Mouse (Mus musculus) right cerebral cortex, adult 18-20 months (tissue): ENCODE data around the gene Wdr17.

ENCODE experiments used
- DNase-seq: peaks from one replicate; pipeline ENCODE4 v3.0.0; 2022; ENCODE audit warnings: mixed read lengths

The Wdr17 gene

DNA sequence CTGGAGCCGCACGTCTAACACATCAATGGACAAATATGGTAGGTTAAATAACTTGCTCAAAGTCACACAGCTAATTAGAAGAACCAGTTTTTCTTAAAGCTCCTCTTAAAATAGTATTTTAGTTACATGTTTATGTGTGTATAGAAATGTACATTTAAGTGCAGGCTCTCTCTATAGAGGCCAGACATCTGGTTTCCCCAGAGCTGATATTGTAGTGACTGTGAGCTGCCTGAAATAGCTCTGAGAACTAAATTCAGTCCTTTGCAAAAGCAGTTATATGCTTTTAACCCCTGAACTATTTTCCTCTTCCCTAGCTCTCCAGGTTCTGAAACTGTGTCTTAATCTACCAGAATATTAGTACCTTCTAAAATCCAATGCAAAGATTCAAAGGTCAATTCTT, 289.6 kb downstream of the Wdr17 start:
- DNase-seq = no peak

DNA sequence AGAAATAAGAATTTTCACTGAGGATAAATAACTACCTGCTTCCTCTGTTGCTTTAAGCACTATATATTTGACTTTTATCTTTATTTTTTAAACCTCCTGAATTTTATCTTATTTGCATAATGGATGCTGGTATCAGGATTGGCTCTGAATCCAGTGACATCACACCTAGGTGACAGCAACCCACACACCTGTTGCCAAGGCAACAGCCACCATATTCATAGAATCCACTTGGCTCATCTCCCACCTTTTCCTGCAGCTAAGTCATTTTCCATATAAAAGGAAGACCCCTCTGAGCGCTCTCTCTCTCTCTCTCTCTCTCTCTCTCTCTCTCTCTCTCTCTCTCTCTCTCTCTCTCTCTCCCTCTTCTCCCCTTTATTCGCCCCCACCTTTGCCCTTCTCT, 290.0 kb downstream of the Wdr17 start:
- no peak for DNase-seq

DNA sequence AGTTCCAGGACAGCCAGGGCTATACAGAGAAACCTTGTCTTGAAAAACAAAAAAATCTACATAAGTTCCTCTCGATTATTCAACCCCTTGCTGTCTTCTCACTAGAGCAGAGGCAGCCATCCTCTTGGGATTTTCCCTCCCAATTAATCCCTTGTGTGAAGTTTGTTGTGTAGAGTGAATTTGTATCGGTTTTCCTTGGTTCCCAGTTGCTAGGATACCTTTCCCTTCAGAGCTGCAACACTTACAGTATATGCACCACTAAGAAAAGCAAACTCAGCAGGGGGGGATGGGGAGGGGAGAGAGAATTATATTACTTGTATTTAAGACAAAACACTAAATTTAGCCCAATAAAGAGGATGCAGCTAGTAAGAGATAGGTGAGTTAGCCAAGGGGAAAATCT, 290.9 kb downstream of the Wdr17 start:
- DNase-seq = no peak

DNA sequence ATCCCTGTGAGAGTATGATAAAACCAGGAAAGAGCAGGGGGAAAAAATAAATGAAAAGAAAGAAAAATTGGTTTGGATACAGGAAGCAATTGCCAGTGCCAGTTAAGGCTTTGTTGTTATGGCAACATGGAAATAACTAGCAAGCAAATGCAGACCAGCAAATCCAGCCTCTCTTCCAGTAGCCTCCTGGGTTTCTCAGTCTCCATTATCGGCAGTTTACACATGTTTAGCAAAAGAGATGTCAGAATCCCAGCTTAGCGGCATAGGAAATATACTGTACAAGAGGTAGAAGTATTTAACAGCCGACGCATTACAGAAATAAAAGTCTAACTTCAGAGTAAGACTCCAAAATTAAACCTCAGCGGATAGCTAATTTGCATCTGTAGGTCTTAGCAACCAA, 292.4 kb downstream of the Wdr17 start:
- DNase-seq = no peak

DNA sequence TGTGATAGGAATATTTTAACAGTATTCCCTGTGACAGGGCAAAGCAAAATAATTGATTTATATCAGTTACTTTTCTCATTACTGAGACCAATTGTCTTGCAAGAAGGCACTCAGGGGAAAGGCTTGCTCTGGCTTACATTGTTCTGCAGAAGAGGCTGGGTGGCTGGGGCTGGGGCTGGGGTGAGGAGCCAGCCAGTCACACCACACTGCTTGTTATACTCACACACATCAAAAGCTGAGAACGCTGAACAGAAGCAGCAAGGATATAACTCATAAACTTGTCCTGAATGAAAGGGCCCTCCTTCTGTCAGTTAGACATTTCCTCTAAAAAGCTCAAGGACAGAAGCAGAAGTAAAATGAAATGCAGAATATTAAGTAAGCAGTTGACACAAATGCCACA, 304.1 kb downstream of the Wdr17 start:
- no peak for DNase-seq

DNA sequence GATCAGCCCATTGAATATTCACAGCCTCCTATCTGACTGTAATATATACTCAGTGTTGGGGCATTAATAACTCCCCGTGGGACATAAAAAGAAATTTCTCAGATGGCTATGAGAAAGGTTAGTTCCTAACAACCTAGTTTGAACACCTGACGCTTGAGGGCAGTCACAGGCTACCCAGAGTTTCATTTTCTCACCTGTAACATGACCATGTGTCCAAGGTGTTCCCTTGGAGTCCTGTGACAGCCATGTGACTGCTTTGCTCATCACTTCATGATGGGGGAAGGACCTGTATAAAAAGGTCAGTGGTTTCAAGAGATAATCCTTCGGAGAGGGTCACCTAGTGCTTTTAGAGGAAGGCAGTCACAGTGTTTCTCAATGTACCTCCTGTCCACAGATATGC, 305.5 kb downstream of the Wdr17 start:
- no peak for DNase-seq
